Mouse (Mus musculus): Measurements from ENCODE around the gene Klrb1b. TPM values are rescaled to one million over a fixed set of nuclear protein-coding genes. Genes with fewer than 3 reads are reported as not detected.

Klrb1b gene
- polyA plus RNA-seq (2012; rRNA removed), result not detected in 2 replicates

GRCm38 (mm10) chr6:128826132-128826531 is at the start of gene Klrb1b, which contains the start of gene Gm44511:
Klrb1b (minus strand) TSS chr6:128826331.
Gm44511 (minus strand) TSS chr6:128826315.
- no peaks in the 10 kb centered on the region for H3K27me3 ChIP-seq (ENCODE audit: control insufficient read depth, insufficient read depth, low read length)

GRCm38 (mm10) chr6:128871910-128872610 is 45.9 kb upstream of the Klrb1b start:
- TF ChIP-seq POLR2A (IDR thresholded peaks at IDR 0.05; ENCODE audit: control insufficient read depth, low read depth, low read length) (no peak), CTCF (IDR thresholded peaks at IDR 0.05; ENCODE audit: control insufficient read depth, insufficient read depth, insufficient replicate concordance, low read depth, low read length) (no peak)
- no peak overlapping the region for H3K27ac ChIP-seq (ENCODE audit: control insufficient read depth, insufficient read depth, low read depth, low read length)
- H3K4me1 ChIP-seq (ENCODE audit: control insufficient read depth, insufficient read depth, low read length), result no peaks in the 10 kb centered on the region
- no peak overlapping the region for H3K4me3 ChIP-seq (ENCODE audit: control insufficient read depth, low read depth, low read length)
- H3K36me3 ChIP-seq (ENCODE audit: control insufficient read depth, insufficient read depth, low read length), result no peaks in the 10 kb centered on the region
- no peaks in the 10 kb centered on the region for H3K27me3 ChIP-seq (ENCODE audit: control insufficient read depth, insufficient read depth, low read length)

More at GRCm38 (mm10) chr6:128826132-128826531, at the start of gene Klrb1b, which contains the start of gene Gm44511:
- Histone ChIP-seq H3K27ac (ENCODE audit: control insufficient read depth, insufficient read depth, low read depth, low read length) (no peak within 1 kb of the TSS), H3K36me3 (ENCODE audit: control insufficient read depth, insufficient read depth, low read length) (no peaks in the 10 kb centered on the region), H3K4me3 (ENCODE audit: control insufficient read depth, low read depth, low read length) (no peak within 1 kb of the TSS), H3K4me1 (ENCODE audit: control insufficient read depth, insufficient read depth, low read length) (no peaks in the 10 kb centered on the region)
- no peak for TF ChIP-seq CTCF (IDR thresholded peaks at IDR 0.05; ENCODE audit: control insufficient read depth, insufficient read depth, insufficient replicate concordance, low read depth, low read length)
- TF ChIP-seq POLR2A (IDR thresholded peaks at IDR 0.05; ENCODE audit: control insufficient read depth, low read depth, low read length), result no peak

GRCm38 (mm10) chr6:128868861-128869260 is 42.7 kb upstream of the Klrb1b start:
- Histone ChIP-seq H3K4me3 (ENCODE audit: control insufficient read depth, low read depth, low read length) (no peak overlapping the region), H3K36me3 (ENCODE audit: control insufficient read depth, insufficient read depth, low read length) (no peaks in the 10 kb centered on the region), H3K27me3 (ENCODE audit: control insufficient read depth, insufficient read depth, low read length) (no peaks in the 10 kb centered on the region), H3K27ac (ENCODE audit: control insufficient read depth, insufficient read depth, low read depth, low read length) (no peak overlapping the region), H3K4me1 (ENCODE audit: control insufficient read depth, insufficient read depth, low read length) (no peaks in the 10 kb centered on the region)
- TF ChIP-seq POLR2A (IDR thresholded peaks at IDR 0.05; ENCODE audit: control insufficient read depth, low read depth, low read length) (no peak), CTCF (IDR thresholded peaks at IDR 0.05; ENCODE audit: control insufficient read depth, insufficient read depth, insufficient replicate concordance, low read depth, low read length) (no peak)

- no peak overlapping the region for H3K4me3 ChIP-seq (ENCODE audit: control insufficient read depth, low read depth, low read length)
- no peaks in the 10 kb centered on the region for H3K27me3 ChIP-seq (ENCODE audit: control insufficient read depth, insufficient read depth, low read length)
- no peak overlapping the region for H3K27ac ChIP-seq (ENCODE audit: control insufficient read depth, insufficient read depth, low read depth, low read length)
- H3K36me3 ChIP-seq (ENCODE audit: control insufficient read depth, insufficient read depth, low read length), result no peaks in the 10 kb centered on the region
- TF ChIP-seq CTCF (IDR thresholded peaks at IDR 0.05; ENCODE audit: control insufficient read depth, insufficient read depth, insufficient replicate concordance, low read depth, low read length), result no peak
- H3K4me1 ChIP-seq (ENCODE audit: control insufficient read depth, insufficient read depth, low read length), result peaks cover 2% of the 10 kb centered on the region; the same call in 1 of the 2 replicates
Observed at GRCm38 (mm10) chr6:128857976-128858375, 31.8 kb upstream of the Klrb1b start.

DNA sequence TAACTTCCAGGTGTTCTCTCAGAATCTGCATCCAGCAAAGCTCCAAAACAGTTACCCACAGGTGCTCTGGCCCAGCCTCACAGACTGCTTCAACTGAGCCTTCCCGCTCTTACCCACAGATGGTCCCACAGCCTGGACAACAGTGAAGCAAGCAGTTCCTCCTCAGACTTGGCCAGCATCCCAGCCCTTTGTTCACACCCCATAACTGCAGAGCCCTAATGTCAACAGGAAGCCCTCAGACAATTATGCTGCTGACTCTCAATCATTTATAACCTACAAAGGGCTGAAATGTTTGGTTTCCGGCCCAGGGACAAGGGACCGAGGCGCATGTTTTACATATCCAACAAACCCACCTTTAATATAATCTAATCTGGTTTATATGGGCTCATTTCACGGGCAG is 30.1 kb upstream of the Klrb1b start:
- peaks cover 2% of the 10 kb centered on the region; the same call in 1 of the 2 replicates for H3K4me1 ChIP-seq (ENCODE audit: control insufficient read depth, insufficient read depth, low read length)
- TF ChIP-seq POLR2A (IDR thresholded peaks at IDR 0.05; ENCODE audit: control insufficient read depth, low read depth, low read length), result no peak
- TF ChIP-seq CTCF (IDR thresholded peaks at IDR 0.05; ENCODE audit: control insufficient read depth, insufficient read depth, insufficient replicate concordance, low read depth, low read length), result no peak
- no peak overlapping the region for H3K27ac ChIP-seq (ENCODE audit: control insufficient read depth, insufficient read depth, low read depth, low read length)
- H3K4me3 ChIP-seq (ENCODE audit: control insufficient read depth, low read depth, low read length), result no peak overlapping the region
- H3K27me3 ChIP-seq (ENCODE audit: control insufficient read depth, insufficient read depth, low read length), result no peaks in the 10 kb centered on the region
- H3K36me3 ChIP-seq (ENCODE audit: control insufficient read depth, insufficient read depth, low read length), result no peaks in the 10 kb centered on the region

- no peaks in the 10 kb centered on the region for H3K27me3 ChIP-seq (ENCODE audit: control insufficient read depth, insufficient read depth, low read length)
- H3K36me3 ChIP-seq (ENCODE audit: control insufficient read depth, insufficient read depth, low read length), result no peaks in the 10 kb centered on the region
- H3K4me1 ChIP-seq (ENCODE audit: control insufficient read depth, insufficient read depth, low read length), result peaks cover 2% of the 10 kb centered on the region; the same call in 1 of the 2 replicates
- TF ChIP-seq POLR2A (IDR thresholded peaks at IDR 0.05; ENCODE audit: control insufficient read depth, low read depth, low read length), result no peak
- TF ChIP-seq CTCF (IDR thresholded peaks at IDR 0.05; ENCODE audit: control insufficient read depth, insufficient read depth, insufficient replicate concordance, low read depth, low read length), result no peak
- no peak overlapping the region for H3K4me3 ChIP-seq (ENCODE audit: control insufficient read depth, low read depth, low read length)
- H3K27ac ChIP-seq (ENCODE audit: control insufficient read depth, insufficient read depth, low read depth, low read length), result no peak overlapping the region
Observed at GRCm38 (mm10) chr6:128855477-128855876, 29.3 kb upstream of the Klrb1b start.

DNA sequence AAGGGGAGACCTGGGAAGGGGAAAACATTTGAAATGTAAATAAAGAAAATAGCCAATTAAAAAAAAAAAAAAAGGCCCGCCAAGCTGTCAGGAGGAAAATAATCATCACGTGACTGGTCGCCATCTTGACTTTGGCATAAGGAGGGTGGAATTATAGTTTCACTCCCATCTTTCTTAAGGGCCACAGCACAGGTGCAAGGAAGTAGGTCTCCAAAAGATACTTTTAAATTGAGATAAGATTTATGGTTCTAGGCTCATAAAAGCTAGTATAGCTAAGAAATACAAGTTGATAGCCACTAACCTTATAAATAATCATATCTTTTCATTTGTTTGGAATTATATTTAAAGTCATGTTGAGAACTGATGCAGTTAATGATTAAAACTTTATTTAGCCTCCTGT is 28.8 kb upstream of the Klrb1b start:
- no peak for TF ChIP-seq CTCF (IDR thresholded peaks at IDR 0.05; ENCODE audit: control insufficient read depth, insufficient read depth, insufficient replicate concordance, low read depth, low read length)
- TF ChIP-seq POLR2A (IDR thresholded peaks at IDR 0.05; ENCODE audit: control insufficient read depth, low read depth, low read length), result no peak
- Histone ChIP-seq H3K36me3 (ENCODE audit: control insufficient read depth, insufficient read depth, low read length) (no peaks in the 10 kb centered on the region), H3K27ac (ENCODE audit: control insufficient read depth, insufficient read depth, low read depth, low read length) (no peak overlapping the region)

More for the DNA sequence above, 28.8 kb upstream of the Klrb1b start:
- H3K4me3 ChIP-seq (ENCODE audit: control insufficient read depth, low read depth, low read length), result no peak overlapping the region
- no peaks in the 10 kb centered on the region for H3K27me3 ChIP-seq (ENCODE audit: control insufficient read depth, insufficient read depth, low read length)
- peaks cover 2% of the 10 kb centered on the region; the same call in 1 of the 2 replicates for H3K4me1 ChIP-seq (ENCODE audit: control insufficient read depth, insufficient read depth, low read length)
